Mouse (Mus musculus): ENCODE measurements around the gene Kif1a.

DNA sequence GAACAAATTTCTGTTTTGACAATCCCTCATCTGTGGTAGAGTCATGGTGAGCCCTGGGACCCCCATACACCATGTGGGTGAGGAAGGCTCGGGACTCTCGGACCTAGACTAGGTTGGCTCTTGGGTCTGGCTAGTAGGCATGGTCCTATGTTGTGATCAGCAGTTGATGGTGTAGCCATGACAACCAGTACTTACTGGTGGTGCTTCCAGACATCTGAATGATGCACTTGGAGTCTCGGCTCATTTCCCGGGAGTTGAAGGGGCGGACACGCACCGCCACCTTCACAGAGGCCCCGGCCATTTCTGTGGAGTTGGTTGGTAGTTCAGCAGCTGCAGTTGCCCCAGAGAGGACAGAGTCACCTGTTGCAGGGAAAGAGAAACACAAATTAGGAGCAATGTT is 19.6 kb downstream of the Kif1a start:
- TF ChIP-seq CTCF (IDR thresholded peaks at IDR 0.05; ENCODE audit: low read depth), result no peak
- TF ChIP-seq EP300 (optimal IDR thresholded peaks at IDR 0.05), result no peak

All from stomach, postnatal 0 days (tissue).